Mouse (Mus musculus) brown adipose tissue, adult 24 weeks (tissue): Measurements from ENCODE around the gene Pebp1. TPM values are rescaled to one million over a fixed set of nuclear protein-coding genes. Genes with fewer than 3 reads are reported as not detected.
A peak's percentile ranks its signal among the peaks of the same experiment; 100 is the strongest.

Experiments used
- H3K27ac ChIP-seq: fragments of 200-500 bp; replicated peaks from 2 replicates; pipeline ENCODE4 v1.5.1; 2012; ENCODE audit warnings: low read depth, mild to moderate bottlenecking, low read length
- H3K4me1 ChIP-seq: fragments of 200-500 bp; 2 replicates; pipeline ENCODE4 v1.6.1; 2012; ENCODE audit warnings: low read length, mixed read lengths; ENCODE audit not compliant: control insufficient read depth, insufficient read depth, insufficient read length
- H3K4me3 ChIP-seq: fragments of 200-500 bp; 2 replicates; pipeline ENCODE4 v1.5.1; 2012; ENCODE audit warnings: low read depth, mild to moderate bottlenecking, low read length, moderate library complexity; ENCODE audit not compliant: insufficient read depth
- polyA plus RNA-seq: library from polyadenylated mRNA; stranded (reverse); fragments of >200 nt; gene quantifications from 2 replicates; pipeline ENCODE4 v1.2.4, GENCODE M21; 2012; ENCODE audit not compliant: missing spikeins, insufficient read depth, insufficient read length

Gene Pebp1
- polyA plus RNA-seq: 292 and 442 TPM in 2 replicates

DNA sequence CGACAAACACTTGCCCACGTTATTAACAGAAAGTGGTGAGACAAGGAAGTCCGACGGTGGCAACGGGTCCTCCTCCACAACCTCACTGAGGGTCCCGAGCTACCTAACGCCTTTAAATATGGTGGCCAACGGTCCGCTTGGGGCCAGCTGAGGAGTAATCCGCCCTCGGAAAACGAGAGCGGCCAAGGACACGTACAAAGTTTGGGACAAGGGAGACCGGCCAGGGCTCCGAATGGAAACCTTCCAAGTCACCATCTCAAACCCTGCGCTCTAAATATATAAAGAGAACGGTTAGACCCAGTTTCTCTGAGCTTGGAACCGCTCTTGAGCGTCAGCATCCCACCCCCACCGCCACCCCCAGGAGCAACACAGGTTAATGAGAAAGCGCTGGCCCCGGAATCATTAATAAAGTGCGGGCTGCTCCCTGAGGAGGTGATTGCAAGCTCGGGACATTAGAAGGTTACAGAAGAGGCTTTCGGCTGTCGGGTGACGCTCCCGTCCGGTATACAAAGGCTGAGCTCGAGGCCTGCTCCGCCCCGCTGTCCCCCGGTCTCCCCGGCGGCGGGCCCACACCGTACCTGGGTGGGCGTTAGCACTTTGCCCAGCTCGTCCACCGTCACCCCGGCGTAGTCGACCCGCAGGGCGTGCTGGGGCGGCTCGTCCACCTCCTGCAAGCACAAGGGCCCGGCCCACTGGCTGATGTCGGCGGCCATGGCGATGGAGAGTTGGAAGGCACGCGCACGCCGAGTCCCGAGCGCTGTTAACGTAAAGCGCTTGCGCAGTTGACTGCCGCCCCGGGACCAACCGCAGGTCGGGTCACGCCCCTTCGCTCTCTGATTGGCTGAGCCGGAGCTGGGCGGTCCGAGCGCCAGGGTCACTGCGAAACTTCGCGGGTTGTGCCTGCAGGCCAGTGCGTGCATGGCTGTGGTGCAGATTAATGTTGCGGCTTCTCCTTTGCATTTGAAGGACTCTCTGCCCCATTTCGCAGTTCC is at the start of gene Pebp1:
Gene Pebp1 (minus strand): TSS at position 795 of the 992 bp plus-strand sequence.
- H3K27ac ChIP-seq: peak within 1 kb of the TSS; percentile 64
- peak within 1 kb of the TSS; percentile 92 for H3K4me3 ChIP-seq
- peaks cover 3% of the 10 kb centered on the region; the same call in 1 of the 2 replicates for H3K4me1 ChIP-seq

DNA sequence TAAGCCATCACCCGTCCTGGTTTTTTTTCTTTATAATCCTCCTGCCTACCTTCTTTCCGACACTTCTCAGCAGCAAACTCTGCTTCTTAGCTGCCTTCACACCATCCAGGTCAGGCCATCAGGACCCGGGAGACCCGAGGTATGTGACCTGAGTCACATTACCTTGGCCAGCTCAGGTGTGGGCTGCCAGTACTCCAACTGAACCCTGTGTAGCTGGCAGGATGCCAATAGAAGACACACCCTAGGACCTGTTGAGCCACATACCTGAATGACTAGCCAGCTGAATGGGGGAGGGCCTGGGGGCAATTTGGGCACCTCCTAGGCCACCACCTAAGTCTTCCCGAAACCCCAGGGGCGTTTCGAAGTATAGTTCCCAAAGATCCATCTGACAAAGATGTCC is 43.0 kb upstream of the Pebp1 start:
- Histone ChIP-seq H3K27ac (no peak overlapping the region), H3K4me1 (no peaks in the 10 kb centered on the region), H3K4me3 (no peak overlapping the region)

DNA sequence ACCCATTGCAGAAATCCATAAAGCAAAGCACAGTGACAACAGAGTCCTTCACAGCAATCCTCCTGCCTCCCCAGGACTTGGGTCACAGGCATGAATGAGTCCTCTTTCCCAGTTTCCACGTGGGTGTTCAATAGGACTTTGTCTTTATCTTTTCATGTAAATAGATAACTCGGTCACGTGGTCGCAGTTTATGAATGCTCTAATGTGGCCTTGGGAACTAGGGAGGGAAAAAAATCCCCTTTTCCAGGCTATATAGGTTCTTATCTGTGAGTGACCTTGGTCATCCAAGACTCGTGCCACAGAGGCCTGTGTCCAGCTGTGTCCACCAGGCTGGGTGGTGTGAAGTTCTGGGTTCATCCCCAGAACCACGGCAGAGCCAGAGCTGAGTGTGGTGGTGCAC is 39.0 kb upstream of the Pebp1 start:
- Histone ChIP-seq H3K4me1 (no peaks in the 10 kb centered on the region), H3K4me3 (no peak overlapping the region), H3K27ac (no peak overlapping the region)

DNA sequence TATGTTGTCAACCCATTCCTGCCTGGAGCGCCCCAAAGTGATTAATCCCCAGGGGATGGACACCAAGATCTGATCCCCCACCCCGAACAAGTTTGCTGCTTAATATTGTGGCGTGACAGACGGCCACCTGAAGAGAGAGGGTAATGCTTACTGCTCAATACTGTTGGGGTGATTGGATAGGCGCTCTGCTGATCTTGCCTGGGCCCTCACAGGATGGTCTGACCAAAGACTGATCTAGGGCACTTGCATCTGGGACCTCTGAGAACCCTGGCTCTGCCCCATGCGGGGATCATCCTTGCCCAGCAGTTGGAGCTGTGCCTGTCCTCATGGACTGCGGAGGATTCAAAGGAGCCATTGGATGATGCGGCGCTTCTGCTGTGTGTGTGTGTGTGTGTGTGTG is 36.3 kb upstream of the Pebp1 start:
- H3K4me1 ChIP-seq: no peaks in the 10 kb centered on the region
- H3K27ac ChIP-seq: no peak overlapping the region
- H3K4me3 ChIP-seq: no peak overlapping the region

DNA sequence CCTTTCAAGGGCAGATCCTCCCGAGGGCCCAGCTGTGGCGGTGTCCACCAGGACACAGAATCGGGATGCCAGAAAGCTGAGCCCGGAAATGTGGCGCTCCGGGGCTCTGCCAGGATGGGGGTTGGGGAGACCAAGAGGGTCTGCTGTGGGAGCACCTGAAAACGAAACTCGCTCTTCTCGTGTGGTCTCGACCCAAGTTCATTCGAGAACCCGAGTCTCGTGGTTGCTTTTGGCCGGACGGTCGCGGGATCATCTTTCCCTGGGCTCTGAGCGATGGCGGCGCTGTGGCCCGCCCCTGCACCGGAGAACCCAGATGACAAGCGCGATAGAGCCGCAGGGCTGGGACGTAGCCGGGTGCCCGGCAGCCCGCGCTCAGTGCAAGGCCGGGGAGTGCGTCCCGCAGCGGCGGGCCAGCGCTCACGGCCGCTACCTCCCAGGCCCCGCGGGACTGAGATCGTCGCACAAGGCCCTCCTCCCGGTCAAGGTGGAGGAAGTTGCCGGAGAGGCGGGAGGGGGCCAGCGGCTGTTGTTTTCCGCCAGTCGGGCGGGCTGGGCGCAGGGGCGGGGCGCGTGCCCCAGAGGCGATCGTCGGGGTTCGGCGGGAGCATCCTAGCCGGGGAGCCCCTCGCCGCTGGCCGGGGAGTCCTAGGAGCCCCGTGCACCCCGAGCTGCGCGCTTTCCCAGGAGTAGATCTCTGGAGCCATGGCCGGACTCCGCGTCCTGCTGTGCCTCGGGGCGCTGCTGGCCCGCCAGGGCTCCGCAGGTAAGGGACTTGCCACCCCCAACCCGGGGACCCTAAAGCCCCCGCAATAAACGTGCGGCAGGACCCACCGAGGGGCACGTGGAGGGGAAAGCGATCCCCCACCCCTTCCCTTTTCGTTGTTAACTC is 31.6 kb upstream of the Pebp1 start, which contains the start of gene Vsig10:
Gene Vsig10 (plus strand): TSS at position 343 of the 889 bp plus-strand sequence.
- Histone ChIP-seq H3K4me1 (no peaks in the 10 kb centered on the region; the same call in 1 of the 2 replicates), H3K4me3 (peak within 1 kb of the TSS; percentile 87), H3K27ac (peak within 1 kb of the TSS; percentile 82)

DNA sequence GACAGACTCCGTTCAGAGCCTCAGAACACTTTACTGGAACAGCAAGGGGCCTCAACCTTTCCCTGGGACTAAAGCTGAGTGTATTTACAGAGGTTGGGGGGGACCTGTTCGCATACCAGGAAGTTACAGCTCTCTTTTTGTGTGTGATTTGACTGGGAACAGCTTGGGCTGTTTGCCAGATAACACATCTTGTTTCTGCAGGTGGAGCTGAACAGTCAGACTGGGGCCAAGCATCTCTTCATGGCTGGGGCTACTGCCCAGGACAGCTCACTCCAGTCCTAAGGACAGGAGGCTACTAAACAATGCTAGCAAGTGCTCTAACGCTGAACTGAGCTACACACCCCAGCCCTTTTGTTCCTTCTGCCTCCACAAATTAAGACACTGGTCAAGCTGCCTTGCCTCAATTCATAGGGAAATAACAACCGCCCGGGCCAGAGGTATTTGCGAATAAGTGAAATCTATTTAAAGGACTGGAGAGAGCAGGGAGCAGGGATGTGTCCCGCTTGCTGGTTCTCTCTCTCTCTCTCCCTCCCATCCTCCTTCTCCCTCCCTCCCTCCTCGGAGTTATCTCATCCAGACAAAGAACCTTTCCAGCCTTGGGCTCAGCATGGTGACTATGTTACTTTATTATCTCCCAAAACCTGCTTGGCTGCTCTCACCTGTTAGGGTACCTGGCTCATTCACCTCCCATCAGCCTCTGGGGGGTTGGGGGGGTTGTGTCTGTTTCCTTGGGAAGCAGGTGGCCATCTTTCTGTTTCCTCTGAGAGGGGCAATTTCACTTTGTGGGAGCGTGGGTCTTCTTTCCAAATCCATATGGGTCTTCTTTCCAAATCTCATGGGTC is 27.4 kb upstream of the Pebp1 start:
- H3K4me3 ChIP-seq: no peak overlapping the region
- H3K27ac ChIP-seq: no peak overlapping the region
- H3K4me1 ChIP-seq: no peaks in the 10 kb centered on the region; the same call in 1 of the 2 replicates

DNA sequence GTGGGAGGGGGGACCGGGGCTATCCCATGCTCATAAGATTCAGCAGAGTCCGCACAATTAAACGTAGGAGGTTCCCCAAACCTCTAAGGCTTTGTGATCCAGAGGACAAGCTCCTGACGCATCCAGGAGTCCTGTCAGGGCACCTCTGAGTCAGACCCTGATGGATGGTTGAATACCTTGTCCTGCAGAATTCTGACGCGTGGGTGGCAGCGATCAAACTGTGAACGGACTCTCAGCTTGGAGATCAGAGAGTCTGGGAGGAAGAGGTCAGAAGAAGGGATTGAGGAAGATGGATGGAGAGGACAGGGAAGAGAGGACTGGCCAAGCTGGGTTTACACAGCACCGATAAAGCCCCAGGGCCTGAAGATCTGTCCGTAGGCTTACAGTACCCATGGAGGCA is 26.5 kb upstream of the Pebp1 start:
- H3K4me3 ChIP-seq: peak overlapping the region; percentile 49
- H3K27ac ChIP-seq: no peak overlapping the region
- no peaks in the 10 kb centered on the region; the same call in 1 of the 2 replicates for H3K4me1 ChIP-seq

DNA sequence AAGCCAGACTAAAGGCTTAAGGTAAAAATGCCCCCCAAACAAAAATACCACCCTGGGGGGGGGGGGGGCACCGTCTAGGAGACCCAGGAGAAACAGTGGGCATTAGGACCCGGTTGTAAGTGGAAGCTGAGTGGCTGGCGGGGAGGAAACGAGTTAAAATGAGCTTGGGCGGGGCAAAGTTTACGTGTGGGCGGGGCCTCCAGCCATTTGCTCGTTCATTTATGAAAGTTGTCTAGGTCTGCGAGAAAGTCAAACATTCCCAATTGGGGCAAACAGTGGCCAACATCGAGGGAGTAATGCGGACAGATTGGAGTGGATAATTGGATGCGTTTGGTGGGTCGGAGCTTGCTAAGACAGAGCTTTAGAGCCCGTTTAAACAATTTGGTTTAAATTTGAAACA is 26.0 kb upstream of the Pebp1 start:
- Histone ChIP-seq H3K4me1 (no peaks in the 10 kb centered on the region; the same call in 1 of the 2 replicates), H3K27ac (no peak overlapping the region)

DNA sequence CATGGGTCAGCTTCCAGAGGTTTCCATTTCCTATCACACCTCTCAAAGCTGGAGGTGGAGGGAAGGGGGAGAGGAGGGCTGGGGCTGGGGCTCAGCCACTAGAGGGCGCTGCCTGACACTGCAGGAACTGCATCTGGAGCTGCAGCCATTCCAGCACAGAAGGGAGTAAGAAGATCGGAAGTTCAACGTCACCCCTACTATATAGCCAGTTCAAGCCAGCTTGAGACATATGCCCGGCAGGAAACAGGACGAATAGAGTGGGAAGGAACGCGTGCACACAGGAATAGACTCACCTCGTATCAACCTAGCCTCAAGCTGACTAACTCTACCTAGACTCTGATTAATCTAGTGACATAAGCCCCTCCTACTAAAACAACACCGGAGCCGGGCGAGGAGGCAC is 20.3 kb upstream of the Pebp1 start:
- Histone ChIP-seq H3K4me1 (no peaks in the 10 kb centered on the region), H3K27ac (no peak overlapping the region), H3K4me3 (peak overlapping the region; percentile 35; the same call in 1 of the 2 replicates)

More for the DNA sequence above, 26.0 kb upstream of the Pebp1 start:
- peak overlapping the region; percentile 49 for H3K4me3 ChIP-seq

DNA sequence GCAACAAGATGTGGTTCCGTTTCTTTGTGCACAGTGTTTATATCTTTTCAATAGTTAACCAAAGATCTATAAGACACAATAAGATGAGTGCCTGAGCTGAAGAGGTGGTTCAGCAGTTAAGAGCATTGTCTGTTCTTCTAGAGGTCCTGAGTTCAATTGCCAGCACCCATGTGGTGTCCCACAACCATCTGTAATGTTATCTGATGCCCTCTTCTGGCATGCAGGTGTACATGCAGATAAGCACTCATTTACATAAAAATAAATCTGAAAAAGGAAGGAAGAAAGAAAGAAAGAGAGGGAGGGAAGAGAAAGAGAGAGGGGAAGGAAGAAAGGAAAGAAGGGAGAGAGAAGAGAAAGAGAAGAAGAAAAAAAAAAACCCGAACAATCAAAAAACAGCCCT is 19.4 kb upstream of the Pebp1 start:
- no peak overlapping the region for H3K4me3 ChIP-seq
- H3K4me1 ChIP-seq: no peaks in the 10 kb centered on the region
- no peak overlapping the region for H3K27ac ChIP-seq

DNA sequence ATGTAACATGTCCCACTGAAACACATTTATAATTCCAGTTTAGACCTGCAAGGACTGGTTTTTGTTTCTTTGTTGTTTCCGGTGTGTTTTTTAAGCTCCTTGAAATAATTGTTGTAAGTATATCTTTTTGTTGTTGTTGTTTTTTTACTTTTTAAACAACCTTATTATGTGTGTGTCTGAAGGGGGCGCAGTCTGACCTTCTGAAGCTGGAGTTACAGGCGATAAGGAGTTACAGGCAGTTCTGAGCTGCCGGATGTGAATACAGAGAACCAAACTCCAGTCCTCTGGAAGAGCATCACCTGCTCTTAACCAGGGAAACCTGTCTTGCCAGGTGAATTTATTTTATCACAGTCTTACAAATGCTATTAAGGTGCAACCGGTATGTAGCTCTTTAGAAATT is 18.3 kb upstream of the Pebp1 start:
- Histone ChIP-seq H3K27ac (no peak overlapping the region), H3K4me1 (no peaks in the 10 kb centered on the region), H3K4me3 (no peak overlapping the region)

DNA sequence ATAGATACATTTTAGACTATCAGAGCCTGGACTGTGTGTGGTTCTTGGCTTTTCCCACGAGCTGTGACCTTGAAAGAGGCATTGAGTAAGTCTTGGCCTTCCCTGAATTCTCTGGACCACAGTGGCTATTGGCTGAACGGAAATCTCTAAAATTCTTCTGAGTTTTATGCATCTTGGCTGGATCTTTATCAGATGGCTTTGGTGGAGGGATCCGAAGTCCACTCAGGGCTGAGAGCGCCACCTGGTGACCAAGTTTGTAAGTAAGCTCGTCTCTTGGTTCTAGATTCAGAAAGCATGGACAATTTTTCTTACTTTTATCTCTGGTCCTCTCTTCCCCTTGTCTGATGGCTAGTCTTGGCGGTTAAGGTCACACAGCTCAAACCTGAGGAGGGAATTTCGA is 17.5 kb upstream of the Pebp1 start:
- no peak overlapping the region for H3K4me3 ChIP-seq
- no peak overlapping the region for H3K27ac ChIP-seq
- no peaks in the 10 kb centered on the region for H3K4me1 ChIP-seq

DNA sequence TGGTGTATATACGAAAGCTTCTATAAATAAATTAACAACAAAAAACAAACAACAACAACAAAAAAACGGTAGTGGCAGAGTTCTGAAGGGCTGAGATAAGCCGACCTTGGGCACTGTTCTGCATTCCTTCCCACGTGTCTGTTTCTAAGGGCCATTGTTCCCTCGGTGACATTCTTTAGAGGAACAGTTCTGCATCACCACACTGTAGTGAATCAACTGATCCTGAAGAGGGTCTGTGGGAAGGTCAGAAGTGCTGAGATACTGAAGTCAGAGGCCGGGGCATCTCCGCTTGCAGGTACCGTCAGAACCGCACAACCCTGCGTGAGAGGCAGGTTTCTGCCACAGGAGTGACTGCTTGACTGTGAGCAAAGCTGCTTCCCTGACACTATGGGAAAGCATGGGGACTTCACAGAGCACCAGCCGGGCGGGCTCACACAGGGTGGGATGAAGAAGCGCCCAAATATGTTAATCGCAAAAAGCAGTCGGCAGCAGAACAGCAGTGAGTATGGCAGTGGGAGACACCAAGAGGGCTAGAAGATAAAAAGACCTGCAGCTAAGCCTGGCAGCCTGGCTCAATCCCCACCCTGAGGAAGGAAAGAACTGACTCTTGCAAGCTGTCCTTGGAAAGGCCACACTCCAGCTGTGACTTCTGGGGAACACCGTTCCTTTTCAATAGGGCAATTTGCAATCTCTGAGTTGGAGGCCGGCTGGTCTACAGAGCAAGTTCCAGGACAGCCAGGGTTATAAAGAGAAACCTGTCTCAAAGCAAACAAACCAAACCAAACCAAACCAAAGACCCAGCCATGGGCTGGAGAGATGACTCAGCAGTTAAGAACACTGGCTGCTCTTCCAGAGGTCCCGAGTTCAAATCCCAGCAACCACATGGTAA is 16.5 kb upstream of the Pebp1 start:
- Histone ChIP-seq H3K4me3 (no peak overlapping the region), H3K4me1 (no peaks in the 10 kb centered on the region), H3K27ac (no peak overlapping the region)
